Mouse (Mus musculus) spleen, adult 2 months (tissue): ENCODE results near the gene Akap17b. TPM values are rescaled to one million over a fixed set of nuclear protein-coding genes. Genes with fewer than 3 reads are reported as not detected.
A peak's percentile ranks its signal among the peaks of the same experiment; 100 is the strongest.

Source experiments
- DNase-seq, 2 experiments: peaks; one replicate each; pipeline versions ENCODE4 v3.0.0 to v3.0.0-alpha.2; 2012 to 2021; ENCODE audit warnings: low spot score in 2 of 2, low read depth in 1 of 2
- H3K27ac ChIP-seq: fragments of 200-500 bp; 2 replicates; pipeline ENCODE4 v1.5.1; 2012; ENCODE audit warnings: low read length, inconsistent platforms; ENCODE audit not compliant: insufficient read depth
- H3K27me3 ChIP-seq: fragments of 200-500 bp; 2 replicates; pipeline ENCODE4 v1.6.1; 2012; ENCODE audit warnings: mild to moderate bottlenecking, moderate library complexity, low read length, inconsistent platforms; ENCODE audit not compliant: control insufficient read depth, insufficient read depth
- H3K36me3 ChIP-seq: fragments of 200-500 bp; 2 replicates; pipeline ENCODE4 v1.6.1; 2012; ENCODE audit warnings: mild to moderate bottlenecking, low read length, inconsistent platforms; ENCODE audit not compliant: control insufficient read depth, insufficient read depth
- H3K4me1 ChIP-seq: fragments of 200-500 bp; 2 replicates; pipeline ENCODE4 v1.6.1; 2011; ENCODE audit warnings: inconsistent platforms; ENCODE audit not compliant: control insufficient read depth, insufficient read depth, insufficient read length
- H3K4me3 ChIP-seq: fragments of 200-500 bp; 2 replicates; pipeline ENCODE4 v1.5.1; 2011; ENCODE audit warnings: mild to moderate bottlenecking, inconsistent platforms; ENCODE audit not compliant: insufficient read depth, insufficient read length; ENCODE audit errors: extremely low read depth
- CTCF ChIP-seq: fragments of 200-500 bp; IDR thresholded peaks from 2 replicates; pipeline ENCODE4 v1.5.1; 2011; ENCODE audit warnings: mild to moderate bottlenecking, inconsistent platforms; ENCODE audit not compliant: insufficient read depth, insufficient read length, insufficient replicate concordance; ENCODE audit errors: extremely low read depth
- POLR2A ChIP-seq: fragments of 200-500 bp; IDR thresholded peaks from 2 replicates; pipeline ENCODE4 v1.6.1; 2011; ENCODE audit warnings: low read depth, low read length, inconsistent platforms
- WGBS: fragments of 180-500 bp; shearing (Covaris S2); methylation state at CpG from one replicate; pipeline ENCODE4 v1.1.7; 2018; 5-methylcytosine and 5-hydroxymethylcytosine counted together
- polyA plus RNA-seq: library from polyadenylated mRNA; depleted of rRNA; stranded (reverse); fragments of >200 nt; gene quantifications from 2 replicates; pipeline ENCODE4 v1.2.3, GENCODE M21; 2012; rRNA removed

Akap17b gene
- polyA plus RNA-seq = 0.26 and 0.36 TPM in 2 replicates

DNA sequence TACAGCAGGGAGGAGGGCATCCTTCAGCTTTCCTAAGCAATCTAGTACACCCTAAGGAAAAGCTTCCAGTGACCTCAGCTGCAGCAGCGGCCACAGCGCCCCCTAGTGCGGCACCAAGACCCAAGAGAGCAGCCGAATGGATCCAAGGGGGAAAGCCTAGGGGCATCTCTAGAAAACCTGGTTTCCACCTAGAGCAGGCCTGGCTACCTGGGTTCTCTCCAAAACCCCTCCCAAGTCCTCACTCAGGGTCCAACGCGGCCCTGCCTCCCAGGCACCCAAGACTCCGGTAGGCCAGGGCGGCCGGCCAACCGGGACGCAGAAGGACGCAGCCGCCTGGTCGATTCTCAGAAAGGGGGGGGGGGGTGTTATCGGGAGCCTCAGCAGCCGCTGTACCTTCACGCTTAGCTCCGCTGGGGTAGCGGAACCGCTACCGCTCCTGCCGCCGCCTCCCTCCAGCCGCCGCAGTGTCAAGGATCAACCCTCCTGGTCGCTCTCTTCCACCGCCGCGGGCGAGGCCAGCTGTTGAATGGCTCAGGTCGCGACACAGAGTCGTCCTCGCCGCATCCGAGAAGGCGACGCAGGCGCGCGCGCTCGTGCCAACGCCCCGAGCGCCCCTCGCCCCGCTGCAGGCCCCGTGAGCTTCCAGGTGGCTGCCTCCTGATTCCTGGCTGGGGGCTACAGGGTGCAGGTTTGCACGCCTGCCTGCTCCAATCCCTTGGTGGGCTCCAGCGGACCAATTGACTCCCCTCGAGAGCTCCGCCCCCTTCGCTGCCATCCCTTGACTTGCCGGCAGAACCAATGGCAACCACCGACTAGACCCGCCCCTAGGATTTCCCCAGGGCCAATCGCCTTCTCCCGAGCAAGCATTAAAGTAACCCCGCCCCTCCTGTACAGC lies at the start of gene Akap17b:
Gene Akap17b (minus strand): TSS at position 739 of the 895 bp plus-strand sequence.
- H3K4me3 ChIP-seq = peak within 1 kb of the TSS; percentile 93
- H3K4me1 ChIP-seq = peaks cover 2% of the 10 kb centered on the region; the same call in 1 of the 2 replicates
- H3K36me3 ChIP-seq = no peaks in the 10 kb centered on the region
- WGBS = 38% methylated on average over 48 of the region's 60 CpGs
- TF ChIP-seq CTCF (peak; percentile 59), POLR2A (no peak)
- peak within 1 kb of the TSS; percentile 74 for H3K27ac ChIP-seq
- no peaks in the 10 kb centered on the region for H3K27me3 ChIP-seq
- DNase-seq = peak; percentile 74 to 78

DNA sequence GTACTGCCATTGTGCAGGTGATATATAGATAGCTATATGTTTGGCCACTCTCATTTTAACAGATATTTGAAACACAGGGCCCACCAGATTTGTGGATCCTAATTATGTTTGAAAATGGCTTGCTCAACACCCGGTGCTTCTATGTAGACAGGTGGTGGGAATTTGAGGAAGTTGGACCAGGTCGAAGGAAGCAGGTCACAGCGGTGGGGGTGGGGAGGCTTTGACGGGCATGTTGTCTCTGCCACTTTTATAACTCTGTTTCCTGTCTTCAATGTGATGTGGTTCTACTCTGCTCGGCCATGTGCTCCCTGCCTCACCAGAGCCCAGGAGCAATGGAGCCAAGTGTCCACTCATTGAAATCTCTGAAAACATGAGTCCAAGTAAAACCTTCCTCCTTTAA lies 46.2 kb upstream of the Akap17b start:
- no peak overlapping the region for H3K4me3 ChIP-seq
- peak in 1 of 2 experiments; percentile 15 for DNase-seq
- no peak for TF ChIP-seq POLR2A
- no peak for TF ChIP-seq CTCF
- H3K27ac ChIP-seq = no peak overlapping the region
- H3K4me1 ChIP-seq = peaks cover 3% of the 10 kb centered on the region
- H3K36me3 ChIP-seq = no peaks in the 10 kb centered on the region
- WGBS = 35% methylated on average over 5 of the region's 5 CpGs
- no peaks in the 10 kb centered on the region for H3K27me3 ChIP-seq

DNA sequence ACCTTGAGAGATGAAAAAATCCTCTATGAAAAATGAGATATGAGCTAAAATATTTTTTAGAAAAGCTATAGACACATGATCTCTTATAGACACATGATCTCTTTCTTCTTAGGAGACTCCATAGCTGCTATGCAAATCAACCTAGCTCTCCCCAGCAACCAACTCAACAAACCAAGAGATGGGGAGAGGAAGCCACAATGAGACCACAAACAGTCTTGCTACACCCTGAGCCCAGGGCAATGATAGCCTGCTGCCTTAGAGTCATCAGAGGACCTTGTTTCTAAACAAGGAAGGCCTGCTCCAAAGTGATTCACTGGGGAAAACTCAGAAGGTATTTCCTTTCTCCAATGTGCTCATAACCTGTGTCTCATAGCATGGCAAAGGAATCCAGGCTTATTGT lies 44.5 kb upstream of the Akap17b start:
- Histone ChIP-seq H3K36me3 (no peaks in the 10 kb centered on the region), H3K27me3 (no peaks in the 10 kb centered on the region), H3K4me1 (peaks cover 3% of the 10 kb centered on the region), H3K27ac (no peak overlapping the region), H3K4me3 (no peak overlapping the region)
- no peak for TF ChIP-seq POLR2A
- no peak for TF ChIP-seq CTCF
- peak; percentile 3 to 21 for DNase-seq

DNA sequence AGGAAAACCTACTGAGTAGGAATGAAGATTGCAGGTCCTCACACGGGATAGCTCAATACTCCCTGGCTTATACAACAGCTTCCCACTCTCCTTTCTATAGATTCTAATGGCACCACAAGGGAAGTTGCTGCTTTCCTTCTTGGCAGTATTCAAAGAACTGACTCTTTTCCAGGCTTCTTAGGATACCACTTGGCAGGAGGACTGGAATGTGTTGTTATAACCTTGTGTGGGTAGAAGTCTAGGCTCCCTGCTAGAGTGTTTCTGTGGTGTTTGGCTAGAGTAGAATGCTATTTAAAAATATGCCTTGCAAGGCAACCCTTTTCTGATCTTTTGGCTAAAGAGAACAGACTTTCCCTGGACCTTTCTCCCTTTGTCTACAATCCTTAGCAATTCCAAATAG lies 31.6 kb upstream of the Akap17b start:
- H3K4me1 ChIP-seq = no peaks in the 10 kb centered on the region
- 64% methylated on average over 1 of the region's 1 CpGs for WGBS
- H3K27ac ChIP-seq = no peak overlapping the region
- TF ChIP-seq POLR2A (no peak), CTCF (no peak)
- H3K36me3 ChIP-seq = no peaks in the 10 kb centered on the region
- DNase-seq = no peak
- no peaks in the 10 kb centered on the region for H3K27me3 ChIP-seq
- no peak overlapping the region for H3K4me3 ChIP-seq

DNA sequence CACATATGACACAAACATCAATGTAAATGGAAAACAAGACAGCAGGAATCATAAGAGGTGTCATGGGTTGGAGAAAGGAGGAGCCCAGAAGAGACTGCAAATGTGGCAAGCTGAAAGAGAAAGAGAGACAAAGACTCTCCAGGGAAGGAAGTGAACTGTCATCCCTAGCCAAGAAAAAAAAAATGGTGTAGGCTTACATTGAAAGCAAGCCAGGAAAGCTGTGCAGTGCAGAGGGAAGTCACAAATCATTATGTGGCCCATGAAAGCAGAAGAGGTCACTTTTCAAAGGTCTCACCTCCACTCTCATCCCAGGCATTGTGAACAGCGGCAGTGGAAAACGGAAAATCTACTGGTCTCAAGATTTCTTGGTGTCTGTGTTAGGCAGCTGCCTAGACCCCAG lies 27.5 kb upstream of the Akap17b start:
- TF ChIP-seq POLR2A = no peak
- no peak for TF ChIP-seq CTCF
- 55% methylated on average over 2 of the region's 2 CpGs for WGBS
- no peaks in the 10 kb centered on the region for H3K4me1 ChIP-seq
- no peak overlapping the region for H3K4me3 ChIP-seq
- H3K27me3 ChIP-seq = no peaks in the 10 kb centered on the region
- DNase-seq = no peak
- no peak overlapping the region for H3K27ac ChIP-seq
- H3K36me3 ChIP-seq = no peaks in the 10 kb centered on the region

DNA sequence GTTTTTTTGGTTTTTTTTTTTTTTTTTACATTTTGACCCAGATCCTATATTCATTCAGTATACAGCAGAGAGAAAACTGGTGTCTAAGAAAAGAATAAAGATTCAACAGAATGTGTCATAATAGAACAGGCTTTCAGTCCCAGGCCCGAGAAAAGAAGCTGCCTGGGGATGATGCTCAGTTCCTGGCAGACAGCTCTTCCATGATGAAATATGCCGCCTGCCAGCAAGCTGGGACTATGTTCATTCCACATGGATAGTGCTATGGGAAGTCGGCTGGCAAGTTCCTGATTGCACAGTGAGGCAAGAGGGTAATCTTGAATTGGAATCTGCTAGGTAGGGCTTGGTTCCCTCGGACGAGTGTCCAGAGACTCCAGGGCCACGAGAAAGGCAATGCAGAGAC lies 5.1 kb downstream of the Akap17b start:
- Histone ChIP-seq H3K36me3 (no peaks in the 10 kb centered on the region), H3K4me3 (no peak overlapping the region), H3K4me1 (peaks cover 2% of the 10 kb centered on the region; the same call in 1 of the 2 replicates), H3K27ac (no peak overlapping the region), H3K27me3 (no peaks in the 10 kb centered on the region)
- 83% methylated on average over 6 of the region's 6 CpGs for WGBS
- DNase-seq = no peak
- TF ChIP-seq CTCF (no peak), POLR2A (no peak)

DNA sequence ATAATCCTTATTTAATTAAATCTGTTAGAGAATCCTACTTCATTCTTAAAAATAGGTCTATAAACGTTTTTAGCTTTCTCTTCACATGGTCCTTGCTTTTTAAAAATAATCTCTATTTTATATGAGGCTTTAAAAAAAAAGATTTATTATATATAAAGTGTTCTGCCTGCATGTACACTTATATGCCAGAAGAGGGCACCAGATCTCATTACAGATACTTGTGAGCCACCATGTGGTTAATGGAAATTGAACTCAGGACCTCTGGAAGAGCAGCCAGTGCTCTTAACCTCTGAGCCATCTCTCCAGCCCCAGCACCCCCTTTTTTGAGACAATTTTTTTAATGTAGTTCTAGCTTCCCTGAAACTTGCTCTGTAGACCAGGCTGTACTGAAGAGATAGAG lies 14.4 kb downstream of the Akap17b start:
- Histone ChIP-seq H3K4me3 (no peak overlapping the region), H3K4me1 (no peaks in the 10 kb centered on the region), H3K27me3 (no peaks in the 10 kb centered on the region), H3K27ac (no peak overlapping the region), H3K36me3 (no peaks in the 10 kb centered on the region)
- WGBS = 6% methylated on average over 1 of the region's 1 CpGs
- TF ChIP-seq CTCF (no peak), POLR2A (no peak)
- DNase-seq = no peak
